Mouse (Mus musculus): ENCODE results near the gene Ccl28. TPM values are rescaled to one million over a fixed set of nuclear protein-coding genes. Genes with fewer than 3 reads are reported as not detected.
A peak's percentile ranks its signal among the peaks of the same experiment; 100 is the strongest.
"Not testable (repeated sequence)": the region's sequence is repeated elsewhere in the genome, so short reads cannot be mapped to it uniquely, and the experiment has no call there.

The Ccl28 gene
- polyA plus RNA-seq, 1 experiment = 1.5 TPM

- DNase-seq (ENCODE audit: low read depth) = no peak
Measured at GRCm38 (mm10) chr13:119648891-119649698, 25.5 kb downstream of the Ccl28 start.

GRCm38 (mm10) chr13:119649699-119650046, 26.1 kb downstream of the Ccl28 start:
- DNase-seq (ENCODE audit: low read depth) = no peak

GRCm38 (mm10) chr13:119654734-119655133, 31.1 kb downstream of the Ccl28 start:
- no peak for DNase-seq (ENCODE audit: low read depth)

GRCm38 (mm10) chr13:119656246-119656645, 32.6 kb downstream of the Ccl28 start:
- peak; percentile 95 for DNase-seq (ENCODE audit: low read depth)

- peak; percentile 96 for DNase-seq (ENCODE audit: low read depth)
Measured at GRCm38 (mm10) chr13:119656846-119657416, 33.3 kb downstream of the Ccl28 start.

GRCm38 (mm10) chr13:119661420-119661819, 37.8 kb downstream of the Ccl28 start:
- not testable (repeated sequence) for DNase-seq (ENCODE audit: low read depth)

- DNase-seq (ENCODE audit: low read depth) = no peak
Measured at GRCm38 (mm10) chr13:119678794-119679193, 55.2 kb downstream of the Ccl28 start.

GRCm38 (mm10) chr13:119679721-119680120, 56.1 kb downstream of the Ccl28 start:
- peak; percentile 88 for DNase-seq (ENCODE audit: low read depth)

- DNase-seq (ENCODE audit: low read depth) = no peak
Measured at GRCm38 (mm10) chr13:119681161-119681560, 57.5 kb downstream of the Ccl28 start.

GRCm38 (mm10) chr13:119684416-119685177, 61.0 kb downstream of the Ccl28 start:
- peak; percentile 87 for DNase-seq (ENCODE audit: low read depth)

GRCm38 (mm10) chr13:119689709-119690038, 66.1 kb downstream of the Ccl28 start:
- DNase-seq (ENCODE audit: low read depth) = no peak

GRCm38 (mm10) chr13:119690039-119690728, 66.6 kb downstream of the Ccl28 start, which contains the start of gene Hmgcs1:
Hmgcs1 (plus strand) TSS chr13:119690379.
- peak; percentile 95 for DNase-seq (ENCODE audit: low read depth)

- no peak for DNase-seq (ENCODE audit: low read depth)
Measured at GRCm38 (mm10) chr13:119690876-119691620, 67.4 kb downstream of the Ccl28 start.

- not testable (repeated sequence) for DNase-seq (ENCODE audit: low read depth)
Measured at GRCm38 (mm10) chr13:119691958-119692357, 68.3 kb downstream of the Ccl28 start.

GRCm38 (mm10) chr13:119695676-119696075, 72.1 kb downstream of the Ccl28 start:
- no peak for DNase-seq (ENCODE audit: low read depth)

- no peak for DNase-seq (ENCODE audit: low read depth)
Measured at GRCm38 (mm10) chr13:119696496-119696895, 72.9 kb downstream of the Ccl28 start.

- DNase-seq (ENCODE audit: low read depth) = no peak
Measured at GRCm38 (mm10) chr13:119698436-119698835, 74.8 kb downstream of the Ccl28 start.
